Mouse (Mus musculus): ENCODE data around the gene Prkn.
A peak's percentile ranks its signal among the peaks of the same experiment; 100 is the strongest.

The Prkn gene

GRCm38 (mm10) chr17:10987040-10987439, 146.9 kb downstream of the Prkn start:
- no peak for DNase-seq (ENCODE audit: low read depth, low spot score)

GRCm38 (mm10) chr17:10997291-10997690, 157.1 kb downstream of the Prkn start:
- DNase-seq (ENCODE audit: low read depth, low spot score) = no peak

GRCm38 (mm10) chr17:11023371-11023770, 183.2 kb downstream of the Prkn start:
- no peak for DNase-seq (ENCODE audit: low read depth, low spot score)

- DNase-seq (ENCODE audit: low read depth, low spot score) = peak; percentile 4
Measured at GRCm38 (mm10) chr17:11029348-11029747, 189.2 kb downstream of the Prkn start.

- DNase-seq (ENCODE audit: low read depth, low spot score) = no peak
Measured at GRCm38 (mm10) chr17:11030936-11031335, 190.8 kb downstream of the Prkn start.

GRCm38 (mm10) chr17:11032366-11032765, 192.2 kb downstream of the Prkn start:
- DNase-seq (ENCODE audit: low read depth, low spot score) = no peak

- DNase-seq (ENCODE audit: low read depth, low spot score) = no peak
Measured at GRCm38 (mm10) chr17:11033594-11033993, 193.4 kb downstream of the Prkn start.

- no peak for DNase-seq (ENCODE audit: low read depth, low spot score)
Measured at GRCm38 (mm10) chr17:11038272-11038671, 198.1 kb downstream of the Prkn start.

- no peak for DNase-seq (ENCODE audit: low read depth, low spot score)
Measured at GRCm38 (mm10) chr17:11058986-11059385, 218.8 kb downstream of the Prkn start.

- peak; percentile 60 for DNase-seq (ENCODE audit: low read depth, low spot score)
Measured at GRCm38 (mm10) chr17:11067076-11067703, 227.0 kb downstream of the Prkn start.

- DNase-seq (ENCODE audit: low read depth, low spot score) = peak; percentile 77
Measured at GRCm38 (mm10) chr17:11067704-11068475, 227.7 kb downstream of the Prkn start.

GRCm38 (mm10) chr17:11070996-11071395, 230.8 kb downstream of the Prkn start:
- DNase-seq (ENCODE audit: low read depth, low spot score) = no peak

- DNase-seq (ENCODE audit: low read depth, low spot score) = peak; percentile 54
Measured at GRCm38 (mm10) chr17:11076319-11076903, 236.2 kb downstream of the Prkn start.

GRCm38 (mm10) chr17:11086492-11086891, 246.3 kb downstream of the Prkn start:
- no peak for DNase-seq (ENCODE audit: low read depth, low spot score)

GRCm38 (mm10) chr17:11087088-11087487, 246.9 kb downstream of the Prkn start:
- peak; percentile 25 for DNase-seq (ENCODE audit: low read depth, low spot score)

- DNase-seq (ENCODE audit: low read depth, low spot score) = peak; percentile 29
Measured at GRCm38 (mm10) chr17:11087823-11088222, 247.6 kb downstream of the Prkn start.

- DNase-seq (ENCODE audit: low read depth, low spot score) = no peak
Measured at GRCm38 (mm10) chr17:11089361-11089760, 249.2 kb downstream of the Prkn start.

GRCm38 (mm10) chr17:11092900-11093299, 252.7 kb downstream of the Prkn start:
- DNase-seq (ENCODE audit: low read depth, low spot score) = peak; percentile 73

GRCm38 (mm10) chr17:11093321-11093720, 253.1 kb downstream of the Prkn start:
- no peak for DNase-seq (ENCODE audit: low read depth, low spot score)

- no peak for DNase-seq (ENCODE audit: low read depth, low spot score)
Measured at GRCm38 (mm10) chr17:11107007-11107406, 266.8 kb downstream of the Prkn start.

- DNase-seq (ENCODE audit: low read depth, low spot score) = no peak
Measured at GRCm38 (mm10) chr17:11107916-11108315, 267.7 kb downstream of the Prkn start.

GRCm38 (mm10) chr17:11117508-11117907, 277.3 kb downstream of the Prkn start:
- no peak for DNase-seq (ENCODE audit: low read depth, low spot score)

GRCm38 (mm10) chr17:11124048-11124447, 283.9 kb downstream of the Prkn start:
- no peak for DNase-seq (ENCODE audit: low read depth, low spot score)

Measured in mesoderm, embryonic 11.5 days (tissue).